In genomic region chr13:8487756-8488434, GRCm38 (mm10) we compare ENCODE assay signal across 14 mouse cellular contexts.
DNase-seq lines count a peak whose midpoint lies in the region; ATAC-seq and TF ChIP-seq lines count a peak whose summit lies in the region.
"Had no signal": no experiment of that assay in that cellular context is flagged by ENCODE, and none has a peak within 500 bp of the region (broad histone marks: within the 10 kb centered on the region; RNA-seq: fewer than 3 reads in every experiment).

No protein-coding gene starts in this region.

- H3K9me3 ChIP-seq in embryonic facial prominence, embryonic 11.5 days (replicated peaks; ENCODE audit: control insufficient read depth, low read length) = no peaks in the 10 kb centered on the region
- H3K9me3 ChIP-seq in limb, embryonic 12.5 days = no peaks in the 10 kb centered on the region
- no peaks in the 10 kb centered on the region for H3K9me3 ChIP-seq in lung, postnatal 0 days (ENCODE audit: low read length)
- H3K9me3 ChIP-seq: heart, embryonic 15.5 days had no signal

- ATAC-seq in embryonic facial prominence, embryonic 11.5 days (replicated peaks; ENCODE audit: insufficient number of reproducible peaks, low FRiP score, low TSS enrichment, low read depth) = peak; percentile 82
- ATAC-seq in limb, embryonic 12.5 days (ENCODE audit: insufficient number of reproducible peaks, insufficient read depth, low FRiP score, low TSS enrichment, low read depth) = peak; percentile 86; the same call in 1 of the 2 replicates
- ATAC-seq in lung, postnatal 0 days = no peak
- ATAC-seq: intestine, embryonic 16.5 days had no signal

- no peak for TF ChIP-seq EP300 in lung, postnatal 0 days (IDR thresholded peaks at IDR 0.05)

- no peak overlapping the region for H3K4me2 ChIP-seq in embryonic facial prominence, embryonic 11.5 days (ENCODE audit: low read depth, low read length)
- H3K4me2 ChIP-seq in limb, embryonic 12.5 days = no peak overlapping the region
- H3K4me2 ChIP-seq in lung, postnatal 0 days (replicated peaks; ENCODE audit: low read depth, low read length) = no peak overlapping the region
- H3K4me2 ChIP-seq: heart, embryonic 15.5 days had no signal

- no peak overlapping the region; the same call in 1 of the 2 replicates for H3K27ac ChIP-seq in embryonic facial prominence, embryonic 11.5 days (replicated peaks; ENCODE audit: low read depth, low read length)
- peak overlapping the region; percentile 74 for H3K27ac ChIP-seq in limb, embryonic 12.5 days
- H3K27ac ChIP-seq in lung, postnatal 0 days (ENCODE audit: low read length) = no peak overlapping the region
- H3K27ac ChIP-seq: heart, embryonic 15.5 days had no signal

- 42% methylated on average over 5 of the region's 5 CpGs for whole genome bisulfite sequencing in embryonic facial prominence, embryonic 11.5 days
- 31% methylated on average over 5 of the region's 5 CpGs for WGBS in limb, embryonic 12.5 days
- 50% methylated on average over 5 of the region's 5 CpGs for WGBS in lung, postnatal 0 days

- H3K9ac ChIP-seq in embryonic facial prominence, embryonic 11.5 days (replicated peaks; ENCODE audit: low read length) = no peak overlapping the region
- no peak overlapping the region for H3K9ac ChIP-seq in limb, embryonic 12.5 days (replicated peaks)
- no peak overlapping the region for H3K9ac ChIP-seq in lung, postnatal 0 days (replicated peaks; ENCODE audit: low read depth)
- H3K9ac ChIP-seq: heart, embryonic 15.5 days had no signal

- no peaks in the 10 kb centered on the region; the same call in 1 of the 2 replicates for H3K4me1 ChIP-seq in embryonic facial prominence, embryonic 11.5 days (ENCODE audit: control insufficient read depth, insufficient read depth, low read length)
- H3K4me1 ChIP-seq in limb, embryonic 12.5 days (replicated peaks) = peaks cover 15% of the 10 kb centered on the region
- no peaks in the 10 kb centered on the region for H3K4me1 ChIP-seq in lung, postnatal 0 days (ENCODE audit: insufficient read depth, low read depth, low read length)
- H3K4me1 ChIP-seq: heart, embryonic 15.5 days had no signal

- H3K4me3 ChIP-seq in embryonic facial prominence, embryonic 11.5 days (ENCODE audit: low read depth, low read length) = no peak overlapping the region
- no peak overlapping the region for H3K4me3 ChIP-seq in limb, embryonic 12.5 days (replicated peaks)
- no peak overlapping the region for H3K4me3 ChIP-seq in lung, postnatal 0 days (ENCODE audit: low read depth, low read length)
- H3K4me3 ChIP-seq: heart, embryonic 15.5 days had no signal

- peak; percentile 34 for DNase-seq in left cerebral cortex, postnatal 4 days
- DNase-seq in left cerebral cortex, postnatal 10 days (ENCODE audit: extremely low spot score in 1 of 2, low spot score in 2 of 2) = no peak
- DNase-seq in embryonic facial prominence, embryonic 11.5 days (ENCODE audit: low spot score) = peak; percentile 80
- peak; percentile 4 to 19 for DNase-seq in kidney, adult 8-10 months
- no peak for DNase-seq in right cerebral cortex, adult 2 months (ENCODE audit: low spot score in 2 of 2)
- DNase-seq in lung, postnatal 0 days (ENCODE audit: low spot score) = no peak
- DNase-seq: cerebellum, adult 9-11 months; gastrocnemius, postnatal 14 days; lung, postnatal 14 days; retina, postnatal 1 day; thymus, postnatal 14 days had no signal

- H3K36me3 ChIP-seq in embryonic facial prominence, embryonic 11.5 days (replicated peaks; ENCODE audit: control insufficient read depth, insufficient read depth, low read depth, low read length) = no peaks in the 10 kb centered on the region
- H3K36me3 ChIP-seq in limb, embryonic 12.5 days = no peaks in the 10 kb centered on the region
- H3K36me3 ChIP-seq in lung, postnatal 0 days (ENCODE audit: insufficient read depth, low read length) = no peaks in the 10 kb centered on the region
- H3K36me3 ChIP-seq: heart, embryonic 15.5 days had no signal

- no peak for TF ChIP-seq CTCF in lung, postnatal 0 days (IDR thresholded peaks at IDR 0.05)

- no peaks in the 10 kb centered on the region for H3K27me3 ChIP-seq in embryonic facial prominence, embryonic 11.5 days (ENCODE audit: control insufficient read depth, insufficient read depth, low read length)
- H3K27me3 ChIP-seq in limb, embryonic 12.5 days = no peaks in the 10 kb centered on the region
- no peaks in the 10 kb centered on the region for H3K27me3 ChIP-seq in lung, postnatal 0 days (replicated peaks; ENCODE audit: insufficient read depth, low read length)
- H3K27me3 ChIP-seq: heart, embryonic 15.5 days had no signal

- intact Hi-C loops in left cerebral cortex, postnatal 4 days (cut with DNase I) = no loop called here
- intact Hi-C loops in left cerebral cortex, postnatal 10 days (cut with DNase I) = no loop called here

Comparison
In these comparisons a context has a peak if more than half of its experiments do, and no peak if none do; other contexts are left out.
1. DNase-seq: peak in left cerebral cortex, postnatal 4 days (single experiment), embryonic facial prominence, embryonic 11.5 days (single experiment) and kidney, adult 8-10 months (2 of 2); none in left cerebral cortex, postnatal 10 days (0 of 2), right cerebral cortex, adult 2 months (0 of 2) and lung, postnatal 0 days (single experiment).